Mouse (Mus musculus): ENCODE measurements around the gene Shank3. TPM values are rescaled to one million over a fixed set of nuclear protein-coding genes. Genes with fewer than 3 reads are reported as not detected.

Shank3 gene
- polyA plus RNA-seq (2017; shearing (Covaris generic)), result under 1 TPM; 0.06 to 0.13 TPM

GRCm38 (mm10) chr15:89498961-89499688 lies at the start of gene Shank3:
TSS of gene Shank3 (plus strand) at chr15:89499623.

GRCm38 (mm10) chr15:89453865-89454478 lies 45.5 kb upstream of the Shank3 start, which contains the start of gene Mapk8ip2:
TSS of gene Mapk8ip2 (plus strand) at chr15:89453913.

GRCm38 (mm10) chr15:89477091-89477491 lies 22.3 kb upstream of the Shank3 start, which contains the start of gene Arsa:
TSS of gene Arsa (minus strand) at chr15:89477425.

GRCm38 (mm10) chr15:89568114-89568513 lies 68.7 kb downstream of the Shank3 start, which contains the start of gene Acr:
TSS of gene Acr (plus strand) at chr15:89568326.

GRCm38 (mm10) chr15:89591723-89592455 lies 92.5 kb downstream of the Shank3 start, which contains the start of gene Rabl2:
TSS of gene Rabl2 (minus strand) at chr15:89591923.

Other genes starting within 250 kb of the Shank3 start
- 100 to 1,000 TPM; 183 to 186 TPM for gene Sbf1, start 184.3 kb upstream of the Shank3 start, polyA plus RNA-seq (2017; shearing (Covaris generic))
- not detected for gene Adm2, start 176.9 kb upstream of the Shank3 start, polyA plus RNA-seq (2017; shearing (Covaris generic))
- not detected for gene Miox, start 165.2 kb upstream of the Shank3 start, polyA plus RNA-seq (2017; shearing (Covaris generic))
- gene Lmf2, start 144.0 kb upstream of the Shank3 start, polyA plus RNA-seq (2017; shearing (Covaris generic)), result 10 to 100 TPM; 57.0 to 69.5 TPM
- 100 to 1,000 TPM; 139 to 146 TPM for gene Ncaph2, start 143.9 kb upstream of the Shank3 start, polyA plus RNA-seq (2017; shearing (Covaris generic))
- gene Sco2, start 125.8 kb upstream of the Shank3 start, polyA plus RNA-seq (2017; shearing (Covaris generic)), result 10 to 100 TPM in 1 of 2 experiments, 1 to 10 TPM in 1; 7.7 to 19.2 TPM
- 1 to 10 TPM; 1.5 to 1.8 TPM for gene Tymp, start 122.6 kb upstream of the Shank3 start, polyA plus RNA-seq (2017; shearing (Covaris generic))
- 1 to 10 TPM in 1 of 2 experiments, under 1 TPM in 1; 0.71 to 1.4 TPM for gene Odf3b, start 120.3 kb upstream of the Shank3 start, polyA plus RNA-seq (2017; shearing (Covaris generic))
- gene Klhdc7b, start 114.7 kb upstream of the Shank3 start, polyA plus RNA-seq (2017; shearing (Covaris generic)), result under 1 TPM; 0.13 to 0.83 TPM
- gene Syce3, start 89.1 kb upstream of the Shank3 start, polyA plus RNA-seq (2017; shearing (Covaris generic)), result under 1 TPM in 1 of 2 experiments, not detected in 1; 0.62 TPM
- 1 to 10 TPM in 1 of 2 experiments, under 1 TPM in 1; 0.64 to 1.6 TPM for gene Cpt1b, start 73.8 kb upstream of the Shank3 start, polyA plus RNA-seq (2017; shearing (Covaris generic))
- gene C730034F03Rik, start 70.0 kb upstream of the Shank3 start, polyA plus RNA-seq (2017; shearing (Covaris generic)), result 1 to 10 TPM; 3.3 to 6.9 TPM
- gene Gm44502, start 69.9 kb upstream of the Shank3 start, polyA plus RNA-seq (2017; shearing (Covaris generic)), result not detected
- gene Chkb, start 69.7 kb upstream of the Shank3 start, polyA plus RNA-seq (2017; shearing (Covaris generic)), result 100 to 1,000 TPM; 103 to 119 TPM
- under 1 TPM; 0.27 to 0.86 TPM for gene Mapk8ip2, start 45.7 kb upstream of the Shank3 start, polyA plus RNA-seq (2017; shearing (Covaris generic))
- gene Arsa, start 22.2 kb upstream of the Shank3 start, polyA plus RNA-seq (2017; shearing (Covaris generic)), result 10 to 100 TPM; 19.2 to 22.1 TPM
- gene Acr, start 68.7 kb downstream of the Shank3 start, polyA plus RNA-seq (2017; shearing (Covaris generic)), result not detected
- 1 to 10 TPM; 1.1 to 2.5 TPM for gene Rabl2, start 92.3 kb downstream of the Shank3 start, polyA plus RNA-seq (2017; shearing (Covaris generic))